ENCODE assay signal across 8 mouse cellular contexts in the genomic region with DNA sequence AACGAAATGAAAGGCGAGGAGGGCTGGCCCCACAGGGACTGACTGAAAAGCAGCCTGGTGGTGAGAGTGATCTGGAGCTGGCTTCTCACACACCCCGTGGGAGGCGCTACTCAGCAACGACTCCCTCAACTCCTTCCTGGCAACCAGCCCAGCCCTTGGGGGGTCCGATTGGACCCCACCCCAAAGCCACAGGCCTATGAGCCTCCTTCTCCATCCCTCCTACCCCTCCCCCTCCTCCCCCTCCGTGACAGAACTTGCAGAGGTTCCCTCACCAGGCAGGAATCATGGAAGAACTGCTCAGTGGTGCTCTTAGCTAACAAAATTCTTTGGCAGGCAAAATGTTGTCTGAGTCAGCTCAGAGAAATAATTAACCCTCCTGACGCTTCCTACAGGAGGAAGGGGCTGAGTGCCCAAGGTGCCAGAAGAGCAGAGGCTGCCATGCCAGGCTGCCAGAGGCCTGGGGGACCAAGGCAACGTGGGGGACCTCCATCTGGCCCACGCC. TPM values are rescaled to one million over a fixed set of nuclear protein-coding genes. Genes with fewer than 3 reads are reported as not detected.
DNase-seq lines count a peak whose midpoint lies in the region; ATAC-seq and TF ChIP-seq lines count a peak whose summit lies in the region.

No protein-coding gene starts in this region.

- peak; percentile 15; the same call in 1 of the 2 replicates for TF ChIP-seq CTCF in brain, embryonic 14.5 days (IDR thresholded peaks at IDR 0.05; ENCODE audit: borderline replicate concordance, extremely low read depth, insufficient read depth, insufficient read length)
- TF ChIP-seq CTCF in stomach, postnatal 0 days (IDR thresholded peaks at IDR 0.05; ENCODE audit: low read depth) = peak; percentile 54

- H3K27ac ChIP-seq in lung, embryonic 16.5 days (ENCODE audit: low read length) = no peak overlapping the region
- peak overlapping the region; percentile 50; the same call in 1 of the 2 replicates for H3K27ac ChIP-seq in heart, embryonic 13.5 days (replicated peaks)
- H3K27ac ChIP-seq in stomach, postnatal 0 days (replicated peaks) = peak overlapping the region; percentile 70

- TF ChIP-seq POLR2A in brain, embryonic 14.5 days (IDR thresholded peaks at IDR 0.05; ENCODE audit: borderline replicate concordance, extremely low read depth, insufficient read depth, insufficient read length, poor library complexity, severe bottlenecking) = no peak

- H3K9me3 ChIP-seq in lung, embryonic 16.5 days (ENCODE audit: control insufficient read depth, low read length) = no peaks in the 10 kb centered on the region
- no peaks in the 10 kb centered on the region for H3K9me3 ChIP-seq in heart, embryonic 13.5 days
- no peaks in the 10 kb centered on the region for H3K9me3 ChIP-seq in stomach, postnatal 0 days (ENCODE audit: control insufficient read depth, low read length)

- H3K27me3 ChIP-seq in lung, embryonic 16.5 days (ENCODE audit: control insufficient read depth, insufficient read depth, low read depth, low read length) = no peaks in the 10 kb centered on the region
- H3K27me3 ChIP-seq in heart, embryonic 13.5 days (replicated peaks) = no peaks in the 10 kb centered on the region
- no peaks in the 10 kb centered on the region for H3K27me3 ChIP-seq in stomach, postnatal 0 days (ENCODE audit: control insufficient read depth, insufficient read depth, low read length)

- TF ChIP-seq EP300 in stomach, postnatal 0 days (optimal IDR thresholded peaks at IDR 0.05) = no peak

- peak; percentile 45 for ATAC-seq in lung, embryonic 16.5 days (ENCODE audit: low read depth)
- ATAC-seq in heart, embryonic 13.5 days (ENCODE audit: extremely low read depth, insufficient number of reproducible peaks, low FRiP score, low TSS enrichment) = no peak
- peak; percentile 28; the same call in 1 of the 2 replicates for ATAC-seq in stomach, postnatal 0 days (ENCODE audit: low FRiP score, low TSS enrichment)

- H3K4me3 ChIP-seq in lung, embryonic 16.5 days (ENCODE audit: low read length) = no peak overlapping the region
- no peak overlapping the region for H3K4me3 ChIP-seq in heart, embryonic 13.5 days
- H3K4me3 ChIP-seq in stomach, postnatal 0 days (ENCODE audit: low read depth, low read length) = no peak overlapping the region

- peak overlapping the region; percentile 36 for H3K4me2 ChIP-seq in lung, embryonic 16.5 days (ENCODE audit: low read depth, low read length)
- H3K4me2 ChIP-seq in heart, embryonic 13.5 days = peak overlapping the region; percentile 39
- 0 out of 2 replicates have a peak overlapping the region, but pooled peaks have one; percentile 8 for H3K4me2 ChIP-seq in stomach, postnatal 0 days (replicated peaks; ENCODE audit: low read depth)

- peaks cover 36% of the 10 kb centered on the region for H3K4me1 ChIP-seq in lung, embryonic 16.5 days (replicated peaks; ENCODE audit: control insufficient read depth, insufficient read depth, low read length)
- H3K4me1 ChIP-seq in heart, embryonic 13.5 days = peaks cover 58% of the 10 kb centered on the region
- peaks cover 4% of the 10 kb centered on the region; the same call in 1 of the 2 replicates for H3K4me1 ChIP-seq in stomach, postnatal 0 days (replicated peaks; ENCODE audit: control insufficient read depth, insufficient read depth)

- DNase-seq in lung, postnatal 25 days (ENCODE audit: low spot score) = no peak
- DNase-seq in brain, embryonic 14.5 days (ENCODE audit: low read depth) = peak; percentile 77
- peak; percentile 72 for DNase-seq in kidney, postnatal 10 days
- peak; percentile 69 for DNase-seq in stomach, postnatal 0 days (ENCODE audit: low spot score)
- DNase-seq in cerebellum, adult 11 months = no peak
- DNase-seq in gastrocnemius, postnatal 36 days = no peak

- WGBS in lung, embryonic 16.5 days = 12% methylated on average over 10 of the region's 10 CpGs
- 15% methylated on average over 10 of the region's 10 CpGs for WGBS in heart, embryonic 13.5 days
- 17% methylated on average over 10 of the region's 10 CpGs for WGBS in stomach, postnatal 0 days

- H3K36me3 ChIP-seq in lung, embryonic 16.5 days (ENCODE audit: control insufficient read depth, insufficient read depth, low read length) = no peaks in the 10 kb centered on the region
- H3K36me3 ChIP-seq in heart, embryonic 13.5 days = no peaks in the 10 kb centered on the region
- no peaks in the 10 kb centered on the region for H3K36me3 ChIP-seq in stomach, postnatal 0 days (ENCODE audit: control insufficient read depth, insufficient read depth, low read length)

- intact Hi-C loops in gastrocnemius, postnatal 36 days (cut with DNase I) = loop anchor here (5.0 kb wide), 1 partner anchor 68 kb away; no protein-coding TSS in a partner anchor

- 0 out of 2 replicates have a peak overlapping the region, but pooled peaks have one; percentile 21 for H3K9ac ChIP-seq in lung, embryonic 16.5 days (ENCODE audit: low read length)
- 0 out of 2 replicates have a peak overlapping the region, but pooled peaks have one; percentile 40 for H3K9ac ChIP-seq in heart, embryonic 13.5 days
- H3K9ac ChIP-seq in stomach, postnatal 0 days (ENCODE audit: low read length) = no peak overlapping the region

RNA-seq across cellular contexts. Expression of a gene that starts 29.2 kb away (rescaled TPM):
- 133 and 141 TPM in 2 replicates for polyA plus RNA-seq in lung, embryonic 16.5 days (2015; fragmentation: Nextera tagmentation; extraction: Ambion mirVana)
- 82.8 and 88.5 TPM in 2 replicates for polyA plus RNA-seq in brain, embryonic 14.5 days (2012; rRNA removed)
- polyA plus RNA-seq in heart, embryonic 13.5 days (2015; fragmentation: Nextera tagmentation; extraction: Ambion mirVana) = 95.5 and 111 TPM in 2 replicates
- 206 and 215 TPM in 2 replicates for polyA plus RNA-seq in stomach, postnatal 0 days (2015; fragmentation: Nextera tagmentation; extraction: Ambion mirVana)
- 10 to 100 TPM; 38.7 to 42.4 TPM for total RNA-seq in gastrocnemius, postnatal 36 days (2021)

Comparison
In these comparisons a context has a peak if more than half of its experiments do, and no peak if none do; other contexts are left out.
1. DNase-seq: peak in brain, embryonic 14.5 days (single experiment), kidney, postnatal 10 days (single experiment) and stomach, postnatal 0 days (single experiment); none in lung, postnatal 25 days (single experiment), cerebellum, adult 11 months (single experiment) and gastrocnemius, postnatal 36 days (0 of 2).
2. Peak in every context shown above with its lines, with median percentiles within 50 percentile points of each other: H3K4me2 ChIP-seq.